Mouse (Mus musculus): ENCODE measurements at regions not wholly inside any gene's neighbourhood (a gene's known extent, or its start where the extent isn't known, plus 50 kb on each side); places are given as distances from the start of the nearest gene placed in this dataset.
"Not testable (repeated sequence)": the region's sequence is repeated elsewhere in the genome, so short reads cannot be mapped to it uniquely, and the experiment has no call there.

GRCm38 (mm10) chr12:77867947-77868495 is 326.0 kb upstream of the Gm6657 start:
- Histone ChIP-seq H3K4me3 (replicated peaks; ENCODE audit: low read length) (no peak overlapping the region), H3K27me3 (ENCODE audit: control insufficient read depth, insufficient read depth, low read length) (no peaks in the 10 kb centered on the region)

GRCm38 (mm10) chr12:77869296-77869695 is 324.7 kb upstream of the Gm6657 start:
- 86% methylated on average over 3 of the region's 3 CpGs for WGBS
- Histone ChIP-seq H3K27ac (no peak overlapping the region), H3K4me3 (replicated peaks; ENCODE audit: low read length) (no peak overlapping the region), H3K36me3 (replicated peaks; ENCODE audit: control insufficient read depth, insufficient read depth) (no peaks in the 10 kb centered on the region), H3K4me1 (replicated peaks; ENCODE audit: control insufficient read depth, insufficient read depth, low read length) (no peaks in the 10 kb centered on the region), H3K4me2 (replicated peaks) (no peak overlapping the region), H3K27me3 (ENCODE audit: control insufficient read depth, insufficient read depth, low read length) (no peaks in the 10 kb centered on the region), H3K9ac (no peak overlapping the region), H3K9me3 (ENCODE audit: control insufficient read depth, low read length) (no peaks in the 10 kb centered on the region)
- no peak for DNase-seq (ENCODE audit: low spot score)
- ATAC-seq (ENCODE audit: low FRiP score): no peak

More at GRCm38 (mm10) chr12:77867947-77868495, 326.0 kb upstream of the Gm6657 start:
- Histone ChIP-seq H3K9me3 (ENCODE audit: control insufficient read depth, low read length) (no peaks in the 10 kb centered on the region), H3K36me3 (replicated peaks; ENCODE audit: control insufficient read depth, insufficient read depth) (no peaks in the 10 kb centered on the region), H3K4me2 (replicated peaks) (no peak overlapping the region), H3K4me1 (replicated peaks; ENCODE audit: control insufficient read depth, insufficient read depth, low read length) (no peaks in the 10 kb centered on the region), H3K9ac (no peak overlapping the region), H3K27ac (no peak overlapping the region)
- ATAC-seq (ENCODE audit: low FRiP score) (no peak), DNase-seq (ENCODE audit: low spot score) (no peak)
- 40% methylated on average over 4 of the region's 4 CpGs for WGBS

GRCm38 (mm10) chr12:77887335-77887734 is 306.7 kb upstream of the Gm6657 start:
- Histone ChIP-seq H3K9ac (no peak overlapping the region), H3K27ac (no peak overlapping the region), H3K9me3 (ENCODE audit: control insufficient read depth, low read length) (no peaks in the 10 kb centered on the region), H3K27me3 (ENCODE audit: control insufficient read depth, insufficient read depth, low read length) (no peaks in the 10 kb centered on the region), H3K4me2 (replicated peaks) (no peak overlapping the region), H3K36me3 (replicated peaks; ENCODE audit: control insufficient read depth, insufficient read depth) (no peaks in the 10 kb centered on the region), H3K4me1 (replicated peaks; ENCODE audit: control insufficient read depth, insufficient read depth, low read length) (no peaks in the 10 kb centered on the region), H3K4me3 (replicated peaks; ENCODE audit: low read length) (no peak overlapping the region)
- WGBS: 85% methylated on average over 2 of the region's 2 CpGs
- ATAC-seq (ENCODE audit: low FRiP score) (no peak), DNase-seq (ENCODE audit: low spot score) (no peak)

- Histone ChIP-seq H3K36me3 (replicated peaks; ENCODE audit: control insufficient read depth, insufficient read depth) (no peaks in the 10 kb centered on the region), H3K4me2 (replicated peaks) (no peak overlapping the region), H3K4me3 (replicated peaks; ENCODE audit: low read length) (no peak overlapping the region), H3K4me1 (replicated peaks; ENCODE audit: control insufficient read depth, insufficient read depth, low read length) (0 out of 2 replicates have a peak, but pooled peaks cover 7% of the 10 kb centered on the region), H3K9me3 (ENCODE audit: control insufficient read depth, low read length) (no peaks in the 10 kb centered on the region), H3K9ac (no peak overlapping the region), H3K27me3 (ENCODE audit: control insufficient read depth, insufficient read depth, low read length) (no peaks in the 10 kb centered on the region), H3K27ac (no peak overlapping the region)
- ATAC-seq (ENCODE audit: low FRiP score): no peak
- WGBS: 92% methylated on average over 6 of the region's 6 CpGs
- DNase-seq (ENCODE audit: low spot score): no peak
These were observed 302.6 kb upstream of the Gm6657 start for GRCm38 (mm10) chr12:77891452-77891851.

GRCm38 (mm10) chr12:77894238-77894637 is 299.8 kb upstream of the Gm6657 start:
- Histone ChIP-seq H3K9ac (no peak overlapping the region), H3K4me3 (replicated peaks; ENCODE audit: low read length) (no peak overlapping the region), H3K27me3 (ENCODE audit: control insufficient read depth, insufficient read depth, low read length) (no peaks in the 10 kb centered on the region), H3K36me3 (replicated peaks; ENCODE audit: control insufficient read depth, insufficient read depth) (no peaks in the 10 kb centered on the region), H3K27ac (no peak overlapping the region), H3K4me1 (replicated peaks; ENCODE audit: control insufficient read depth, insufficient read depth, low read length) (0 out of 2 replicates have a peak, but pooled peaks cover 7% of the 10 kb centered on the region), H3K4me2 (replicated peaks) (no peak overlapping the region), H3K9me3 (ENCODE audit: control insufficient read depth, low read length) (no peaks in the 10 kb centered on the region)
- ATAC-seq (ENCODE audit: low FRiP score) (no peak), DNase-seq (ENCODE audit: low spot score) (no peak)

- Histone ChIP-seq H3K27me3 (ENCODE audit: control insufficient read depth, insufficient read depth, low read length) (no peaks in the 10 kb centered on the region), H3K36me3 (replicated peaks; ENCODE audit: control insufficient read depth, insufficient read depth) (no peaks in the 10 kb centered on the region), H3K4me2 (replicated peaks) (no peak overlapping the region), H3K4me3 (replicated peaks; ENCODE audit: low read length) (no peak overlapping the region), H3K9me3 (ENCODE audit: control insufficient read depth, low read length) (no peaks in the 10 kb centered on the region), H3K4me1 (replicated peaks; ENCODE audit: control insufficient read depth, insufficient read depth, low read length) (0 out of 2 replicates have a peak, but pooled peaks cover 7% of the 10 kb centered on the region), H3K27ac (no peak overlapping the region), H3K9ac (no peak overlapping the region)
- 48% methylated on average over 2 of the region's 2 CpGs for WGBS
- DNase-seq (ENCODE audit: low spot score) (no peak), ATAC-seq (ENCODE audit: low FRiP score) (no peak)
These were observed 298.5 kb upstream of the Gm6657 start for GRCm38 (mm10) chr12:77895508-77895907.

- not testable (repeated sequence) for H3K9me3 ChIP-seq (ENCODE audit: control insufficient read depth, low read length); H3K4me2 ChIP-seq (replicated peaks); H3K27me3 ChIP-seq (ENCODE audit: control insufficient read depth, insufficient read depth, low read length); H3K27ac ChIP-seq; H3K9ac ChIP-seq; DNase-seq (ENCODE audit: low spot score); H3K4me1 ChIP-seq (replicated peaks; ENCODE audit: control insufficient read depth, insufficient read depth, low read length); H3K36me3 ChIP-seq (replicated peaks; ENCODE audit: control insufficient read depth, insufficient read depth); ATAC-seq (ENCODE audit: low FRiP score); H3K4me3 ChIP-seq (replicated peaks; ENCODE audit: low read length)
- 77% methylated on average over 2 of the region's 2 CpGs for WGBS
These were observed 295.1 kb upstream of the Gm6657 start for GRCm38 (mm10) chr12:77898974-77899373.

GRCm38 (mm10) chr12:77901254-77901653 is 292.8 kb upstream of the Gm6657 start:
- H3K27ac ChIP-seq: no peak overlapping the region
- H3K4me2 ChIP-seq (replicated peaks): no peak overlapping the region
- DNase-seq (ENCODE audit: low spot score) (no peak), ATAC-seq (ENCODE audit: low FRiP score) (no peak)
- no peaks in the 10 kb centered on the region for H3K36me3 ChIP-seq (replicated peaks; ENCODE audit: control insufficient read depth, insufficient read depth)
- no peaks in the 10 kb centered on the region for H3K9me3 ChIP-seq (ENCODE audit: control insufficient read depth, low read length)
- no peak overlapping the region for H3K4me3 ChIP-seq (replicated peaks; ENCODE audit: low read length)
- H3K4me1 ChIP-seq (replicated peaks; ENCODE audit: control insufficient read depth, insufficient read depth, low read length): no peaks in the 10 kb centered on the region
- WGBS: 10% methylated on average over 1 of the region's 1 CpGs
- H3K27me3 ChIP-seq (ENCODE audit: control insufficient read depth, insufficient read depth, low read length): no peaks in the 10 kb centered on the region
- no peak overlapping the region for H3K9ac ChIP-seq

- Histone ChIP-seq H3K4me3 (replicated peaks; ENCODE audit: low read length) (no peak overlapping the region), H3K4me1 (replicated peaks; ENCODE audit: control insufficient read depth, insufficient read depth, low read length) (no peaks in the 10 kb centered on the region), H3K36me3 (replicated peaks; ENCODE audit: control insufficient read depth, insufficient read depth) (no peaks in the 10 kb centered on the region), H3K27ac (no peak overlapping the region), H3K9me3 (ENCODE audit: control insufficient read depth, low read length) (no peaks in the 10 kb centered on the region), H3K9ac (no peak overlapping the region), H3K27me3 (ENCODE audit: control insufficient read depth, insufficient read depth, low read length) (no peaks in the 10 kb centered on the region), H3K4me2 (replicated peaks) (no peak overlapping the region)
- WGBS: 12% methylated on average over 4 of the region's 4 CpGs
- no peak for DNase-seq (ENCODE audit: low spot score)
- no peak for ATAC-seq (ENCODE audit: low FRiP score)
These were observed 281.0 kb upstream of the Gm6657 start for GRCm38 (mm10) chr12:77912863-77913554.
